Mouse (Mus musculus): ENCODE results near the gene Mdk.

Mdk gene

GRCm38 (mm10) chr2:91958701-91959457 lies 26.8 kb upstream of the Mdk start:
- DNase-seq (ENCODE audit: low spot score) = no peak

- no peak for DNase-seq (ENCODE audit: low spot score)
These were observed 26.0 kb upstream of the Mdk start for GRCm38 (mm10) chr2:91958049-91958448.

- DNase-seq (ENCODE audit: low spot score) = peak; percentile 77
These were observed 25.0 kb upstream of the Mdk start for GRCm38 (mm10) chr2:91957096-91957495.

- DNase-seq (ENCODE audit: low spot score) = no peak
These were observed 23.8 kb upstream of the Mdk start for GRCm38 (mm10) chr2:91955875-91956274.

GRCm38 (mm10) chr2:91955121-91955591 lies 23.1 kb upstream of the Mdk start:
- no peak for DNase-seq (ENCODE audit: low spot score)

- DNase-seq (ENCODE audit: low spot score) = no peak
These were observed 21.7 kb upstream of the Mdk start for GRCm38 (mm10) chr2:91953825-91954224.

GRCm38 (mm10) chr2:91950275-91951085 lies 18.4 kb upstream of the Mdk start:
- DNase-seq (ENCODE audit: low spot score) = no peak

GRCm38 (mm10) chr2:91949411-91950274 lies 17.5 kb upstream of the Mdk start:
- DNase-seq (ENCODE audit: low spot score) = no peak

- no peak for DNase-seq (ENCODE audit: low spot score)
These were observed 16.7 kb upstream of the Mdk start for GRCm38 (mm10) chr2:91948792-91949241.

GRCm38 (mm10) chr2:91948151-91948509 lies 16.0 kb upstream of the Mdk start:
- DNase-seq (ENCODE audit: low spot score) = no peak

- no peak for DNase-seq (ENCODE audit: low spot score)
These were observed 15.5 kb upstream of the Mdk start for GRCm38 (mm10) chr2:91947397-91948150.

GRCm38 (mm10) chr2:91946836-91947235 lies 14.7 kb upstream of the Mdk start:
- DNase-seq (ENCODE audit: low spot score) = no peak

- no peak for DNase-seq (ENCODE audit: low spot score)
These were observed 13.4 kb upstream of the Mdk start, which contains the start of gene Gm9821 for GRCm38 (mm10) chr2:91945483-91945882. Gene Gm9821, plus strand, starts transcription at chr2:91945703.

- DNase-seq (ENCODE audit: low spot score) = no peak
These were observed 12.3 kb upstream of the Mdk start for GRCm38 (mm10) chr2:91944170-91944950.

- DNase-seq (ENCODE audit: low spot score) = no peak
These were observed 10.3 kb upstream of the Mdk start for GRCm38 (mm10) chr2:91942356-91942755.

- no peak for DNase-seq (ENCODE audit: low spot score)
These were observed 7.3 kb upstream of the Mdk start for GRCm38 (mm10) chr2:91939303-91939935.

- no peak for DNase-seq (ENCODE audit: low spot score)
These were observed 4.1 kb upstream of the Mdk start for GRCm38 (mm10) chr2:91936154-91936553.

- DNase-seq (ENCODE audit: low spot score) = no peak
These were observed 2.9 kb upstream of the Mdk start for GRCm38 (mm10) chr2:91934826-91935525.

GRCm38 (mm10) chr2:91934016-91934415 lies 1.9 kb upstream of the Mdk start:
- no peak for DNase-seq (ENCODE audit: low spot score)
